Mouse (Mus musculus): ENCODE measurements around the gene Cd59b.
"Not testable (repeated sequence)": the region's sequence is repeated elsewhere in the genome, so short reads cannot be mapped to it uniquely, and the experiment has no call there.

Cd59b gene

DNA sequence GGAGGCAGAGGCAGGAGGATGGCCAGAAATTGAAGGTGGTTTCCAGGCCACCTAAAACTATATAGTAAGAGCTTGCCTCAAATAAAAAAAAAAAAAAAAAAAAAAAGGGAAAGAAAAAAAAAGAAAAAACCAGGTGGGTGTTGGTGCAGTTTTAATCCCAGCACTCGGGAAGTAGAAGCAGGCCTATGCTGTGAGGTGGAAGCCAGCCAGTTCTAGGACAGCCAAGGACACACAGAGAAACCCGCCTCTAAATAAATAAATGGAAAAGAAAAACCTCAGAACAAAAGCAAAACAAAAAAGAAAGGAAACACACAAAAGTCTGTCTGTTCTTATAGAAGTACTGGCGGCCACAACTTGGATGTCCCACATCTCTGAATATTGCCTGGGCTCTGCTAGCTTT lies 45.2 kb downstream of the Cd59b start:
- in situ Hi-C loops (cut with MboI; ENCODE audit: low sequenced_read_pairs) = no loop called here

DNA sequence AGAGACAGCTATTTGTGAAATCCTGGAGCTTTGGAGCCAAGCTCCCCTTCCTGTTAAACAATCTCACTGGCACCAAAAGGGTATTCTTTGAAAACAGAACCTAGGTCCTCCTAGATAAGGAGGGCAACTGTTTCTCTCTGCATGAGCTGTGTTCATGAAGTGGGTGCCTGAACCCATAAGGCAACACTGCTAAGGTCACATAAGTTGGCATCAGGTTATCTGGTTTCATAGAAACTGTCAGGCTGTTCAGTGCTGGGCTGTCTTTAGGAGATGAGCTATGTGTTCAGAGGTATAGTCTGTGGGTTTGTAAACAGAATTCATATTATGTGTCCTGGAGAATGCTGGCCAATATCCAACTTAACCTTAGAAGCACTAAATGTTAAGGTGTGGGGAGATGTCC lies 47.5 kb downstream of the Cd59b start:
- in situ Hi-C loops (cut with MboI; ENCODE audit: low sequenced_read_pairs) = not testable (repeated sequence)

DNA sequence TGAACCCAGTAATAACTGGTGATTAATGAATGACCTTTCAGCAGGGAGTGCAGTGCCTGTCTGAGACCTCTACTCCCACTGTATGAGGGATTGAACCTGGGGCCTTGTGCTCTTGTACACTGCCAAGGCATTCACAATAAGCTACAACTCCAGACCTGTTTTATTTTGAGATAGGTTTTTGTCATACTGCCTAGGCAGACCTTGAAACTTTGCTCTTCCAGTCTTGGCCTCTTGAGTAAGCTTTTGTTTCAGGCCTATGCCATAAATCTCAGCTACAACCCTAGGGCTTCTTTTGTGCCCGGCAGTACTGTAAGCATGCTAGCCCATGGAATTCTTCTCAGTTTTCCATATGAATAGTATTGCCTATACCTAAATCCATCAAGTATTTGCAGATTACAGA lies 49.4 kb downstream of the Cd59b start:
- in situ Hi-C loops (cut with MboI; ENCODE audit: low sequenced_read_pairs) = no loop called here

DNA sequence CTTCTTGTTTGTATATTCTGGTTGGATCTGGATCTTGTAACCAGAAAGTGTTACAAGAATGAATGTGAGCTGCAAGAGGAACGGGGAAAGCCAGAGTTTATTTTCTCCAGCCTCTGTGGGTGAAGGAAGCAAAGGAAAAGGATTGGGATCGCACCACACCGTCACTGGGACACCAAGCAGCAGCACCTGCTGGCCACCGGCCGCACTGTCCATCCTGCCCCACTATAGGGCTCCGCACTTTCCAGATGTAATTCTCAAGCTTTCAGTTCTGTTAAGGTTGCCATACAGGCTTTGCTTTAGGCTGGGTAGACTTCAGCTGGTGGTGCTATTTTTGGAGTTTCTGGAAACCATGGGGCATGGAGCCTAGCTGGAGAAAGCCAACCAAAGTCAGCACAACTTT lies 50.7 kb downstream of the Cd59b start:
- in situ Hi-C loops (cut with MboI; ENCODE audit: low sequenced_read_pairs) = no loop called here

DNA sequence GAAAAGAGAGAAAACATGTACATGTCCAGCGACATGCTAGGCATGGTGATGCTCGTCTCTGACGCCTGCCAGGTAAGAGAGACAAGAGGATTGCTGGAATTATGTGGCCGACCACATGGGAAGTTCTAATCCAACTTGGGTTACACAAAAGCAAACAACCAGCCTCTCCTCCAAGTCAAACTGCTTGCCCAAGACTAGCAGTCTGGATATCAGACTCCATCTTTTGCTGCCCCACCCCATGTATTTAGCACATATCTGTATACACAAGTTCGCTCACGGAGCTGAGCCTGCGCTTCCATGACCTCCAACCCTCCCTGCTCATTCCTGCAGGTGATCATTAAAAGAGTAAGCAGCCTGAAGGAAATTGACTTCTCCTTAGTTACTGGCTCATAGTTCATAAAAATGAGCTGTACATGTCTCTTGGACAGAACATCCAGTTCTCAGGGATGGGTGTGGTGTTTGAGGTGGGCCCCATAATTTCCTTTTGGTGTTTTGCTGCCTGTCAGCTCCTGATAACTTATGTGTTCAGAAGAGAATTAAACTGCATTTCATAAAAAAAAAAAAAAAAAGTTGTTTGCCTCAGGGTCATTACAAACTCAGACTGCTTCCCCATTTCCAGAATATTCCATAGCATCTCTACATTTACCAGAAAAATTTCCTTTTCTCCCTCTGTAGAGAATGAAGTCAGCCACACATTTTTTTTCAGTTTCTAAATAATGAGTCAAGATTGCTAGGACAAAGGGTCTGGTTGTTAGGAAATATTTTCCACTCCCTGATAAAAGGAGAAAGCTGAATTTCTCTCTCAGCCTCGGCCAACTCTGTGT lies 52.2 kb downstream of the Cd59b start:
- in situ Hi-C loops (cut with MboI; ENCODE audit: low sequenced_read_pairs) = no loop called here

- in situ Hi-C loops (cut with MboI; ENCODE audit: low sequenced_read_pairs) = no loop called here
These were observed 53.1 kb downstream of the Cd59b start, which contains the start of gene A930018P22Rik for GRCm38 (mm10) chr2:104122505-104123378. Gene A930018P22Rik, plus strand, starts transcription at chr2:104122769.

GRCm38 (mm10) chr2:104123540-104123939 lies 53.9 kb downstream of the Cd59b start:
- in situ Hi-C loops (cut with MboI; ENCODE audit: low sequenced_read_pairs) = no loop called here

DNA sequence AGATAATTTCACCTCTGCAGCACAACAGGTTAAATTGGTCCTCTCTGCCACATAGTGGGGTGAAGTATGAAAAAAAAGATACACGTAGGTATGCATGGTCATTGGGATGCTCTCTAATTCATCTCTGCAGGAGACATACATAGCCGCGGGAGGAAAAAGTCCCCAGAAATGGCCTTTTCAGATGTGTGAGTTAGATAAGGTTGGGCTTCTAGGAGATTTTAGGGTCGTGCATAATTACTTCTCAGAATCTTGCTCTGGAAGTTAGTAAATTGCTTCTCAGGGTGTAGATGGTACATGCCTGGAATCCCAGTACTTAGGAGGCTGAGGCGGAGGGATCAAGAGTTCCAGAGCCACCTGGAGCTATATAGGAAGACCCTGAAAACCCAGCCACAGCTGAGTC lies 54.4 kb downstream of the Cd59b start:
- in situ Hi-C loops (cut with MboI; ENCODE audit: low sequenced_read_pairs) = no loop called here

DNA sequence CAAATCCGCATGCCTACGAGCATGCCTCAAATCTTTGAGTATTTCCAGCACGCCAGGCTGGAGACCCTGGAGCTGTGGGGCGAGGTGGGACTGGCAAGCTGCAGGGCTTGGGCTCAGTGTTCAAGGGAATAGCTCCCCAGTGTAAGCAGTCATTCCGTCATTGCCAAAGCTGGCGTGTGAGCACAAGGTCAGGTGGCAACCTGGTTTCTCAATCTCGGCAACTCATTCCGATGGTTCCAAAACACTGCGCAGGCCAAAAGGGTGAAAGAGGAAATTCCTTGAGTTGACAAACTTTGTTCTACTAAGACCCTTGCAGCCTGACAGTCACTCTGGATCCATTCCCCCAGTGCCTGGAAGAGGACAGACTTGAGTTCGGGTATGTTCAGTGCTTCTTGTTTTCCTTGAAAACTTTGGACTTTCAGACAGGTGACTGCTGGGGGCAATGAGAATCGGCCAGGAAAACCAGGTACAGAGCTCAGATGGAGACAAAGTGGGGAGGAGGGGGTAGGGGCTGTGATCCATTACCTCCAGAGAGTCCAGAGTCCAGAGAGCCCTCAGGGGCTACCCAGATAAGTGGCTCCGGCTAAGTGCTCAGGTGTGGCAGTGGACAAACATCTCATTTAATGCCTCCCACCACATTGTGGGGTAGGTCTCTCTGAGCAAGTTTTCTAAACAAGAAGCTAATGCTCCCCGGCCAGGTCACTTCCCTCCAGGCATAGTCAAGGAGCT lies 59.3 kb downstream of the Cd59b start:
- in situ Hi-C loops (cut with MboI; ENCODE audit: low sequenced_read_pairs) = loop anchor here (25.0 kb wide), 1 partner anchor 308 kb away; no protein-coding TSS in a partner anchor

GRCm38 (mm10) chr2:104130165-104130564 lies 60.5 kb downstream of the Cd59b start:
- in situ Hi-C loops (cut with MboI; ENCODE audit: low sequenced_read_pairs) = loop anchor here (10.0 to 25.0 kb wide), 2 partner anchors 307 to 455 kb away; no protein-coding TSS in a partner anchor

DNA sequence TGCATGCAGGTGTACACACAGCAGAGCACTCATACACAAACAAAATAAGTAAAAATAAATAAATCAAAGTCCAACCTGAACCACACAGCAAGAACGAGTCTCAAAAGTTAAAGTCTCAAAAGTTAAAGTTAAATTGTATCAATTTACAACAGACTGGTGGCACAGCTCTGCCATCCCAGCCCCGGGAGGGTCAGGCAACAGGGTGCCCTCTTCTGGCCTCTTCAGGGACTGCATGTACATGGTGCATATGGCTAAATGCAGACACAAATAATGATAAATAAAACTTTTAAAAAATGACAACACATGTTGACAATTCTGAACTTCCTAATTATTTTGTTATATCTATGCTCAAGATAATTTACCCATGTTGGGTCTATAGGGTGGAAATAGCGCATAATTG lies 61.3 kb downstream of the Cd59b start:
- in situ Hi-C loops (cut with MboI; ENCODE audit: low sequenced_read_pairs) = loop anchor here (10.0 to 25.0 kb wide), 2 partner anchors 306 to 454 kb away; no protein-coding TSS in a partner anchor

DNA sequence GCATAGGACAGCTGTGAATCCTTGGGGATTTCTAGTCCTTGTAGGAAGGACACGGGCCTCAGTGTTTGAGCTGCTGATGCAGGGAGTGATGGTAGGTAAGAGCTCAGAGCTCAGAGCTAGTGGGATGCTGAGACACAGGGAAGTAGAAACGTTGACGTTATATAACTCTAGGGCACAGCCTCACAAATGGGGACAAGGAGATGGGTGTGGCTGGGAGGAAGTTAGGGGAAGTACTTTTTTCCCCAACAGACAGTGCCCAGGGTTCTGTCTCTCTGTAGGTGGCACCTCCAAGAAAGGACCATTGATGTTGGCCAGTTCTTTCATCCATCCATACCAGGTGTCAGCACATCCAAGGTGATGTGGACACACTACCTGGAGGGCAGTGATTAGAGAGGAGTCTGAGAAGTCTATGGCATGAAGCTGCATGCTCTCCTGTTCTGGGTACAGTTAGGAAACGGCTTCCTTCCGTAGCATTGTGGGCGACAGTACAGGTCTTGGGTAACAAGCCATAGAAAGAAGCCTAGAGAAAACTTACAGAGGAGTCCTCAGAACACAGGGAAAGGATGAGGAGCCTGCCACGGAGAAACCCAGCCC lies 62.7 kb downstream of the Cd59b start:
- in situ Hi-C loops (cut with MboI; ENCODE audit: low sequenced_read_pairs) = loop anchor here (10.0 to 25.0 kb wide), 2 partner anchors 305 to 452 kb away; no protein-coding TSS in a partner anchor

GRCm38 (mm10) chr2:104133042-104133810 lies 63.6 kb downstream of the Cd59b start:
- in situ Hi-C loops (cut with MboI; ENCODE audit: low sequenced_read_pairs) = loop anchor here (10.0 to 25.0 kb wide), 2 partner anchors 304 to 452 kb away; no protein-coding TSS in a partner anchor

GRCm38 (mm10) chr2:104134150-104135056 lies 64.8 kb downstream of the Cd59b start:
- in situ Hi-C loops (cut with MboI; ENCODE audit: low sequenced_read_pairs) = loop anchor here (10.0 to 25.0 kb wide), 2 partner anchors 303 to 450 kb away; no protein-coding TSS in a partner anchor

- in situ Hi-C loops (cut with MboI; ENCODE audit: low sequenced_read_pairs) = loop anchor here (10.0 to 25.0 kb wide), 2 partner anchors 301 to 449 kb away; no protein-coding TSS in a partner anchor
These were observed 66.3 kb downstream of the Cd59b start for GRCm38 (mm10) chr2:104135920-104136319.
